Mouse (Mus musculus): ENCODE measurements at regions not wholly inside any gene's neighbourhood (a gene's known extent, or its start where the extent isn't known, plus 50 kb on each side); places are given as distances from the start of the nearest gene placed in this dataset.

GRCm38 (mm10) chr14:31978196-31978595, 50.6 kb upstream of the Galnt15 start:
- no peak for TF ChIP-seq ZC3H11A (IDR thresholded peaks at IDR 0.05; ENCODE audit: borderline replicate concordance, low read depth, low read length)
- H3K4me3 ChIP-seq (ENCODE audit: insufficient read depth in 1 of 2, low read depth in 1 of 2, low read length in 2 of 2, poor library complexity in 1 of 2, severe bottlenecking in 1 of 2) = no peak overlapping the region
- in situ Hi-C loops (cut with MboI; ENCODE audit: low sequenced_read_pairs in 2 of 2, unreplicated experiment in 2 of 2) = no loop called here

GRCm38 (mm10) chr14:31978690-31979089, 50.1 kb upstream of the Galnt15 start:
- Histone ChIP-seq H3K36me3 (ENCODE audit: control insufficient read depth, insufficient read depth, low read length, poor library complexity, severe bottlenecking) (no peaks in the 10 kb centered on the region), H3K9ac (ENCODE audit: insufficient read depth, low read depth, low read length, poor library complexity, severe bottlenecking) (no peak overlapping the region), H3K4me3 (ENCODE audit: insufficient read depth in 1 of 2, low read depth in 1 of 2, low read length in 2 of 2, poor library complexity in 1 of 2, severe bottlenecking in 1 of 2) (no peak overlapping the region), H3K9me3 (ENCODE audit: control insufficient read depth, insufficient read depth, low read depth, low read length) (no peaks in the 10 kb centered on the region; the same call in 1 of the 2 replicates), H3K4me1 (ENCODE audit: control insufficient read depth in 2 of 2, insufficient read depth in 2 of 2, low read length in 2 of 2, poor library complexity in 1 of 2) (no peaks in the 10 kb centered on the region), H3K27ac (ENCODE audit: insufficient read depth, low read depth, low read length, poor library complexity, severe bottlenecking) (no peak overlapping the region)
- in situ Hi-C loops (cut with MboI; ENCODE audit: low sequenced_read_pairs in 2 of 2, unreplicated experiment in 2 of 2) = no loop called here
- DNase-seq (ENCODE audit: low read depth, low spot score) = no peak
- no peak for TF ChIP-seq CHD2 (IDR thresholded peaks at IDR 0.05; ENCODE audit: low read depth, low read length)
- no peak for TF ChIP-seq ZNF384 (IDR thresholded peaks at IDR 0.05; ENCODE audit: low read depth, low read length)
- TF ChIP-seq ZC3H11A (IDR thresholded peaks at IDR 0.05; ENCODE audit: borderline replicate concordance, low read depth, low read length) = no peak

More at GRCm38 (mm10) chr14:31978196-31978595, 50.6 kb upstream of the Galnt15 start:
- Histone ChIP-seq H3K9me3 (ENCODE audit: control insufficient read depth, insufficient read depth, low read depth, low read length) (no peaks in the 10 kb centered on the region; the same call in 1 of the 2 replicates), H3K27ac (ENCODE audit: insufficient read depth, low read depth, low read length, poor library complexity, severe bottlenecking) (no peak overlapping the region), H3K4me1 (ENCODE audit: control insufficient read depth in 2 of 2, insufficient read depth in 2 of 2, low read length in 2 of 2, poor library complexity in 1 of 2) (no peaks in the 10 kb centered on the region), H3K36me3 (ENCODE audit: control insufficient read depth, insufficient read depth, low read length, poor library complexity, severe bottlenecking) (no peaks in the 10 kb centered on the region), H3K9ac (ENCODE audit: insufficient read depth, low read depth, low read length, poor library complexity, severe bottlenecking) (no peak overlapping the region)
- DNase-seq (ENCODE audit: low read depth, low spot score) = no peak

All from ES-E14 (cell line).